Mouse (Mus musculus) cerebellum, adult 2 months (tissue): Measurements from ENCODE around the gene Spata20. TPM values are rescaled to one million over a fixed set of nuclear protein-coding genes. Genes with fewer than 3 reads are reported as not detected.

Source experiments
- DNase-seq, 2 experiments: peaks; one replicate each; pipeline ENCODE4 v3.0.0; 2021
- H3K27ac ChIP-seq: fragments of 200-500 bp; 2 replicates; pipeline ENCODE4 v1.5.1; 2012; ENCODE audit warnings: low read length, control low read depth, inconsistent platforms; ENCODE audit not compliant: insufficient read depth
- H3K27me3 ChIP-seq: fragments of 200-500 bp; 2 replicates; pipeline ENCODE4 v1.6.1; 2012; ENCODE audit warnings: inconsistent platforms, mild to moderate bottlenecking, low read length, moderate library complexity; ENCODE audit not compliant: control insufficient read depth, insufficient read depth
- H3K4me1 ChIP-seq: fragments of 200-500 bp; 2 replicates; pipeline ENCODE4 v1.6.1; 2011; ENCODE audit warnings: low read length; ENCODE audit not compliant: control insufficient read depth, insufficient read depth
- H3K4me3 ChIP-seq: fragments of 200-500 bp; replicated peaks from 2 replicates; pipeline ENCODE3; 2011; ENCODE audit warnings: mild to moderate bottlenecking, low read depth, low read length, control low read depth; ENCODE audit not compliant: insufficient read depth
- CTCF ChIP-seq: fragments of 200-500 bp; IDR thresholded peaks from 2 replicates; pipeline ENCODE4 v1.5.1; 2011; ENCODE audit warnings: low read depth, mild to moderate bottlenecking, control low read depth, low read length, moderate library complexity, borderline replicate concordance; ENCODE audit not compliant: insufficient read depth
- POLR2A ChIP-seq: fragments of 200-500 bp; IDR thresholded peaks from 2 replicates; pipeline ENCODE4 v1.6.1; 2011; ENCODE audit warnings: low read length, control low read depth, borderline replicate concordance; ENCODE audit not compliant: insufficient read depth
- WGBS: fragments of 180-500 bp; shearing (Covaris S2); methylation state at CpG from one replicate; pipeline ENCODE4 v1.1.7; 2018; 5-methylcytosine and 5-hydroxymethylcytosine counted together
- polyA plus RNA-seq: library from polyadenylated mRNA; depleted of rRNA; stranded (reverse); fragments of >200 nt; gene quantifications from 2 replicates; pipeline ENCODE4 v1.2.3, GENCODE M21; 2012

Gene Spata20
- polyA plus RNA-seq, 1 experiment, result 1.5 TPM

GRCm38 (mm10) chr11:94470391-94470790 lies 15.6 kb downstream of the Spata20 start:
- Histone ChIP-seq H3K27me3 (no peaks in the 10 kb centered on the region; the same call in 1 of the 2 replicates), H3K27ac (no peak overlapping the region), H3K4me3 (no peak overlapping the region), H3K4me1 (peaks cover 10% of the 10 kb centered on the region)
- 44% methylated on average over 7 of the region's 7 CpGs for WGBS
- TF ChIP-seq CTCF (no peak), POLR2A (no peak)
- no peak for DNase-seq

GRCm38 (mm10) chr11:94469136-94470064 lies 16.6 kb downstream of the Spata20 start:
- 60% methylated on average over 9 of the region's 9 CpGs for WGBS
- H3K4me1 ChIP-seq, result peaks cover 10% of the 10 kb centered on the region
- no peak for DNase-seq
- no peak for TF ChIP-seq POLR2A
- TF ChIP-seq CTCF, result no peak
- H3K27ac ChIP-seq, result peak overlapping the region; percentile 44; the same call in 1 of the 2 replicates
- H3K4me3 ChIP-seq, result no peak overlapping the region
- no peaks in the 10 kb centered on the region; the same call in 1 of the 2 replicates for H3K27me3 ChIP-seq

- peak; percentile 55 to 63 for DNase-seq
- no peak overlapping the region for H3K4me3 ChIP-seq
- no peak overlapping the region for H3K27ac ChIP-seq
- 18% methylated on average over 4 of the region's 4 CpGs for WGBS
- peaks cover 10% of the 10 kb centered on the region for H3K4me1 ChIP-seq
- no peaks in the 10 kb centered on the region; the same call in 1 of the 2 replicates for H3K27me3 ChIP-seq
- TF ChIP-seq POLR2A (no peak), CTCF (no peak)
Measured at GRCm38 (mm10) chr11:94468582-94469064, 17.4 kb downstream of the Spata20 start.

- Histone ChIP-seq H3K4me3 (no peak overlapping the region), H3K4me1 (peaks cover 10% of the 10 kb centered on the region), H3K27ac (no peak overlapping the region), H3K27me3 (no peaks in the 10 kb centered on the region)
- no peak for DNase-seq
- no peak for TF ChIP-seq POLR2A
- no peak for TF ChIP-seq CTCF
- WGBS, result 81% methylated on average over 17 of the region's 17 CpGs
Measured at GRCm38 (mm10) chr11:94466333-94466855, 19.6 kb downstream of the Spata20 start.

DNA sequence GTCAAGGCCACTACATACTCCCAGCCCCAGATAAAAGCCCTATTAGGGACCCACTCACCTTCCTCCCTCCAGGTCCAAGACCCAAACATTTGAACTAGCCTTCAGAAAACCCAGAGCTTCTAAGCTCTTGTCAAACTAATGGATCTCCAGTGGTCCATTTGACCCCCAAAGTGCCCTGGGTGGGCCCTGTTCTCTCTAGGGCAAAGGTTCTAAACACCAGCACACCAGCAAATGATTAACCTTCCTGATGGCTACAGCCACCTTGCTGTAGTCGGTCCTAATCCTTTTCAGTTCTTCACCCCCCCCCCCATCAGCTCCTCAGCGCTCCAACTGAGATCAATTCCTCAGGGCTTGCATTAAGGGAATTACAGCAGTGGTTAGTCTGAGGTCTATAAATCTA lies 21.8 kb downstream of the Spata20 start:
- Histone ChIP-seq H3K4me3 (no peak overlapping the region), H3K4me1 (peaks cover 8% of the 10 kb centered on the region), H3K27ac (no peak overlapping the region), H3K27me3 (no peaks in the 10 kb centered on the region)
- WGBS, result 76% methylated on average over 2 of the region's 2 CpGs
- TF ChIP-seq POLR2A (no peak), CTCF (no peak)
- DNase-seq, result no peak

GRCm38 (mm10) chr11:94461856-94462255 lies 24.1 kb downstream of the Spata20 start:
- 75% methylated on average over 11 of the region's 11 CpGs for WGBS

DNA sequence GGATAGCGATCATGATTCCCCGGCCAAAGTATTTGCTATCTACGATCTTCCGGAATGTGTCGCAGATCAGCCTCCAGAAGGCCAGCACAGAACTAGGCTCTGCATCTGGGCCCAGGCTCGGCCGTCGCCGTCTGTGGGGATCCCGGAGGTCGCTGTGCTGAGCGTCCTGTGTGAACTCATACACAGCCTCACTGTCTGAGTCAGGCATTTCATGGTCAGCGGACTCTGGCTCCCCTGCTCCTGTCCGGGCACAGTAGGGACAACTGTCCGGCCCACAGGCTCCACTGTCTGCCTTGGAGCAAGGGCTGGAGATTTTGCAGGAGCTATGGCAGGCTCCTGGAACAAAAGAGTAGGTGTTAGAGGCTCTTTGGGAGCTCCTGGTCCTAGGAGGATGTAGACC lies 29.0 kb downstream of the Spata20 start:
- peaks cover 27% of the 10 kb centered on the region for H3K4me1 ChIP-seq
- TF ChIP-seq CTCF (no peak), POLR2A (no peak)
- no peak overlapping the region for H3K4me3 ChIP-seq
- H3K27me3 ChIP-seq, result no peaks in the 10 kb centered on the region
- H3K27ac ChIP-seq, result no peak overlapping the region
- no peak for DNase-seq
- 94% methylated on average over 15 of the region's 15 CpGs for WGBS

More at GRCm38 (mm10) chr11:94461856-94462255, 24.1 kb downstream of the Spata20 start:
- H3K27me3 ChIP-seq, result no peaks in the 10 kb centered on the region
- 0 out of 2 replicates have a peak, but pooled peaks cover 4% of the 10 kb centered on the region for H3K4me1 ChIP-seq
- no peak for TF ChIP-seq CTCF
- no peak for TF ChIP-seq POLR2A
- no peak overlapping the region for H3K4me3 ChIP-seq
- H3K27ac ChIP-seq, result no peak overlapping the region
- DNase-seq, result no peak
